Mouse (Mus musculus) gastrocnemius, adult 2 months (tissue): ENCODE measurements around the gene Sdhaf2. TPM values are rescaled to one million over a fixed set of nuclear protein-coding genes. Genes with fewer than 3 reads are reported as not detected.

Source experiments
- DNase-seq: peaks from one replicate; pipeline ENCODE4 v3.0.0; 2022
- H3K27ac ChIP-seq: fragments of 200-600 bp; 2 replicates; pipeline ENCODE4 v1.8.1; 2022; ENCODE audit warnings: mild to moderate bottlenecking
- H3K4me3 ChIP-seq: fragments of 200-600 bp; 2 replicates; pipeline ENCODE4 v1.8.1; 2022; ENCODE audit warnings: mild to moderate bottlenecking, moderate library complexity
- CTCF ChIP-seq: fragments of 200-600 bp; IDR thresholded peaks from 2 replicates; pipeline ENCODE4 v1.8.1; 2022; ENCODE audit warnings: antibody characterized with exemption, mild to moderate bottlenecking, moderate library complexity
- intact Hi-C: fragments of 180-260 bp; cut with DNase I; formaldehyde crosslinking; loops from one replicate; pipeline ENCODE4 v1.15.1; 2025
- total RNA-seq, 2 experiments: library from RNA; stranded (reverse); gene quantifications; 2 replicates each; pipeline ENCODE4 v1.2.3; 2021

The Sdhaf2 gene
- total RNA-seq, 2 experiments from 2014 or later, result 42.4 to 62.9 TPM

- no peak within 1 kb of the TSS for H3K4me3 ChIP-seq
- no peak within 1 kb of the TSS for H3K27ac ChIP-seq
- DNase-seq, result no peak
- intact Hi-C loops, result no loop called here
- no peak for TF ChIP-seq CTCF
These were observed 43.2 kb downstream of the Sdhaf2 start, which contains the start of gene Ppp1r32 for GRCm38 (mm10) chr19:10482703-10483102. Gene Ppp1r32, minus strand, starts transcription at chr19:10482928.

- TF ChIP-seq CTCF, result no peak
These were observed 46.4 kb downstream of the Sdhaf2 start for GRCm38 (mm10) chr19:10479541-10479940.

GRCm38 (mm10) chr19:10473779-10474178 is 52.2 kb downstream of the Sdhaf2 start:
- no peak overlapping the region for H3K4me3 ChIP-seq
- TF ChIP-seq CTCF, result no peak
- DNase-seq, result no peak
- H3K27ac ChIP-seq, result no peak overlapping the region
- intact Hi-C loops, result no loop called here

More at GRCm38 (mm10) chr19:10479541-10479940, 46.4 kb downstream of the Sdhaf2 start:
- no peak for DNase-seq
- Histone ChIP-seq H3K4me3 (no peak overlapping the region), H3K27ac (no peak overlapping the region)
- intact Hi-C loops, result no loop called here

GRCm38 (mm10) chr19:10472958-10473357 is 53.0 kb downstream of the Sdhaf2 start:
- no peak overlapping the region for H3K4me3 ChIP-seq
- intact Hi-C loops, result no loop called here
- DNase-seq, result no peak

GRCm38 (mm10) chr19:10469171-10469658 is 56.7 kb downstream of the Sdhaf2 start:
- Histone ChIP-seq H3K4me3 (no peak overlapping the region), H3K27ac (no peak overlapping the region)
- no peak for DNase-seq
- intact Hi-C loops, result no loop called here
- TF ChIP-seq CTCF, result no peak

More at GRCm38 (mm10) chr19:10472958-10473357, 53.0 kb downstream of the Sdhaf2 start:
- TF ChIP-seq CTCF, result no peak
- H3K27ac ChIP-seq, result no peak overlapping the region

- Histone ChIP-seq H3K4me3 (no peak overlapping the region), H3K27ac (no peak overlapping the region)
- no peak for TF ChIP-seq CTCF
- no peak for DNase-seq
- intact Hi-C loops, result no loop called here
These were observed 61.5 kb downstream of the Sdhaf2 start for GRCm38 (mm10) chr19:10464427-10464826.

GRCm38 (mm10) chr19:10461584-10461983 is 64.4 kb downstream of the Sdhaf2 start:
- Histone ChIP-seq H3K27ac (no peak overlapping the region), H3K4me3 (no peak overlapping the region)
- intact Hi-C loops, result no loop called here
- TF ChIP-seq CTCF, result no peak
- DNase-seq, result no peak

GRCm38 (mm10) chr19:10459907-10460306 is 66.0 kb downstream of the Sdhaf2 start:
- Histone ChIP-seq H3K4me3 (no peak overlapping the region), H3K27ac (no peak overlapping the region)
- intact Hi-C loops, result no loop called here
- no peak for DNase-seq
- no peak for TF ChIP-seq CTCF

- intact Hi-C loops, result no loop called here
- no peak for TF ChIP-seq CTCF
- Histone ChIP-seq H3K4me3 (peak overlapping the region; percentile 57), H3K27ac (no peak overlapping the region)
- no peak for DNase-seq
These were observed 67.8 kb downstream of the Sdhaf2 start for GRCm38 (mm10) chr19:10458096-10458495.

GRCm38 (mm10) chr19:10457484-10457800 is 68.5 kb downstream of the Sdhaf2 start:
- DNase-seq, result peak; percentile 47
- no peak for TF ChIP-seq CTCF
- H3K4me3 ChIP-seq, result peak overlapping the region; percentile 57

GRCm38 (mm10) chr19:10456752-10457483 is 69.0 kb downstream of the Sdhaf2 start, which contains the start of gene Lrrc10b:
Gene Lrrc10b, minus strand, starts transcription at chr19:10457473.
- intact Hi-C loops, result no loop called here
- DNase-seq, result peak; percentile 61
- peak; percentile 35; the same call in 1 of the 2 replicates for TF ChIP-seq CTCF
- Histone ChIP-seq H3K4me3 (peak within 1 kb of the TSS; percentile 57), H3K27ac (peak within 1 kb of the TSS; percentile 54)

More at GRCm38 (mm10) chr19:10457484-10457800, 68.5 kb downstream of the Sdhaf2 start:
- intact Hi-C loops, result no loop called here
- H3K27ac ChIP-seq, result no peak overlapping the region

GRCm38 (mm10) chr19:10455437-10455806 is 70.5 kb downstream of the Sdhaf2 start:
- H3K4me3 ChIP-seq, result no peak overlapping the region
- intact Hi-C loops, result no loop called here
- DNase-seq, result no peak
- no peak overlapping the region for H3K27ac ChIP-seq
- TF ChIP-seq CTCF, result no peak

GRCm38 (mm10) chr19:10454718-10455436 is 71.1 kb downstream of the Sdhaf2 start:
- no peak for DNase-seq
- intact Hi-C loops, result no loop called here
- no peak overlapping the region for H3K27ac ChIP-seq
- no peak overlapping the region for H3K4me3 ChIP-seq
- TF ChIP-seq CTCF, result no peak

Other genes with a start within 250 kb of the Sdhaf2 start
- 1 to 10 TPM; 7.2 to 8.6 TPM for gene Dagla, start 221.3 kb downstream of the Sdhaf2 start, total RNA-seq
- 1 to 10 TPM; 3.1 to 4.0 TPM for gene Syt7, start 137.1 kb downstream of the Sdhaf2 start, total RNA-seq
- gene Lrrc10b, start 68.7 kb downstream of the Sdhaf2 start, total RNA-seq, result under 1 TPM; 0.33 TPM
- 1 to 10 TPM in 1 of 2 experiments, under 1 TPM in 1; 0.97 to 1.5 TPM for gene Ppp1r32, start 43.2 kb downstream of the Sdhaf2 start, total RNA-seq
- gene Cpsf7, start 876 bp downstream of the Sdhaf2 start, total RNA-seq, result 10 to 100 TPM; 20.3 to 21.7 TPM
- 1 to 10 TPM; 2.1 to 3.3 TPM for gene Tmem216, start 30.1 kb upstream of the Sdhaf2 start, total RNA-seq
- 1 to 10 TPM; 6.3 to 6.4 TPM for gene Cyb561a3, start 51.0 kb upstream of the Sdhaf2 start, total RNA-seq
- 1 to 10 TPM; 1.5 TPM for gene Tmem138, start 51.2 kb upstream of the Sdhaf2 start, total RNA-seq
- gene Ddb1, start 79.2 kb upstream of the Sdhaf2 start, total RNA-seq, result 100 to 1,000 TPM; 128 to 132 TPM
- gene Tkfc, start 79.5 kb upstream of the Sdhaf2 start, total RNA-seq, result 1 to 10 TPM; 3.0 to 4.5 TPM
- gene Vwce, start 108.1 kb upstream of the Sdhaf2 start, total RNA-seq, result not detected
- not detected for gene Pga5, start 151.9 kb upstream of the Sdhaf2 start, total RNA-seq
- 10 to 100 TPM; 20.7 to 26.3 TPM for gene Vps37c, start 162.6 kb upstream of the Sdhaf2 start, total RNA-seq
- not detected for gene Cd5, start 212.9 kb upstream of the Sdhaf2 start, total RNA-seq